Mouse (Mus musculus) common myeloid progenitor, adult 5-6 weeks (primary cell): Measurements from ENCODE around the gene Nln. TPM values are rescaled to one million over a fixed set of nuclear protein-coding genes. Genes with fewer than 3 reads are reported as not detected.

Experiments
- ATAC-seq: replicated peaks from 2 replicates; pipeline ENCODE4 v1.8.0; 2016; ENCODE audit warnings: low read depth, mild to moderate bottlenecking, moderate TSS enrichment, inconsistent platforms; ENCODE audit not compliant: poor library complexity, severe bottlenecking
- total RNA-seq: library from RNA; stranded (forward); fragments of 200-1000, 187-1606 nt; gene quantifications from 2 replicates; pipeline ENCODE4 v1.2.3, GENCODE M21; 2017

The Nln gene
- total RNA-seq, 1 experiment from 2014 or later = 44.7 TPM

DNA sequence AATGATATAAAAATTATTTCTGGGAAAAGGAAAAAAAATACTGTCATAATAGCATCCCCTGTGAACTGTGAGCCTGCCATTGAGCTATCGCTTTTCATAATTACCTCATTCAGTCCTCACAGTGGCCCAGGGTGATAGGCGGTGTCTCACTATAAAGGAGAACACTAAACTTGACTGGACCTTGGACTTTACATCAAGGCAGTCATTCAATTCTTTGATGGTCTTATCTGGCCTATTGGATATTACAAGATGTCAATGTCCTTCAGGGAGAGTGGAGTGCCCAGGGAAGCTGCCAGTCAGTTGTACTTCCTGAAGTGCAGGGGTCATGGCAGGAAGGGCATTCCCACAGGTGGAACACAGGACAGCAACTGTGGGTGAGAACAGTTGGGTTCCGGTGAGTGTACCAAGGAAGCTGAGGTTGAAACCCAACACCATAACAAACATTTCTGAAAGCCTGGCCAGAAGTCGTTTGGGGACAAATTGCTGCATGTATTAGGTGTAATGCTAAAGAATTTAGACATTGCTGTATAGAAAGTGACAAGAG lies 133.2 kb downstream of the Nln start:
- ATAC-seq = no peak

GRCm38 (mm10) chr13:103975101-103975500 lies 134.3 kb downstream of the Nln start:
- ATAC-seq = no peak

DNA sequence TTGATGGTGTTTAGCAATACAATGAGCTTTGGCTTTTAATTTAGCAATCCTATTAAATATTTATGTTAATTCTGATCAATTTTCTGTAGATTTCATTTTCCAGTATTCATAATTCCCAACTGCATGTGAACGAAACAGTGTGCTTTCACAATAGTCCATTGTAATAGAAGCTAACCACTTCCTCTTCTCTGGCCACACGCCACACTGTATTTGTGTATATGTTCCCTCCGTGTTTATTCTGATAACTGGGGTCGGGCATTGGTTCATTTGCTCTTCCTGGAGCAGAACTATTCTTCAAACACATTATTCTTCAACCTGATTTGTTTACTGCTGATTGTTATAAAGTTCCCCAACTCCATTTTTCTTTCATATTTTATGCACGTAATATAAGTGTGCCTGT lies 135.4 kb downstream of the Nln start:
- peak; percentile 97 for ATAC-seq

Other genes starting within 250 kb of the Nln start
- gene Erbin, start 189.1 kb downstream of the Nln start, total RNA-seq = 143 and 174 TPM in 2 replicates
- gene Sgtb, start 127 bp upstream of the Nln start, total RNA-seq = 0.32 TPM in 1 of 2 replicates, not detected in the other
- 61.8 and 62.7 TPM in 2 replicates for gene Trappc13, start 68.9 kb upstream of the Nln start, total RNA-seq
- 25.1 and 25.3 TPM in 2 replicates for gene Trim23, start 69.2 kb upstream of the Nln start, total RNA-seq
- 87.1 and 134 TPM in 2 replicates for gene Cenpk, start 119.0 kb upstream of the Nln start, total RNA-seq
- gene Ppwd1, start 119.2 kb upstream of the Nln start, total RNA-seq = 34.3 and 40.9 TPM in 2 replicates
- gene Adamts6, start 178.2 kb upstream of the Nln start, total RNA-seq = 3.0 and 3.6 TPM in 2 replicates